In genomic region chr8:82538121-82538520, GRCm38 (mm10) we compare ENCODE assay signal across 14 mouse cellular contexts.
DNase-seq lines count a peak whose midpoint lies in the region.
"Had no signal": no experiment of that assay in that cellular context is flagged by ENCODE, and none has a peak within 500 bp of the region (broad histone marks: within the 10 kb centered on the region; RNA-seq: fewer than 3 reads in every experiment).

No protein-coding gene starts in this region.

- DNase-seq in 3T3-L1 (ENCODE audit: low read depth, low spot score) = peak; percentile 90
- DNase-seq in NIH3T3 (ENCODE audit: low read depth) = peak; percentile 72
- DNase-seq in gastrocnemius, postnatal 36 days = no peak
- DNase-seq in kidney, adult 9 months = no peak
- DNase-seq: adrenal gland, postnatal 10 days; adrenal gland, postnatal 14 days; adrenal gland, postnatal 25 days; adrenal gland, postnatal 36 days; B cell, adult 2 months; cerebellum, adult 11 months; cerebellum, adult 11-12 months; cerebellum, adult 18-20 months; cerebellum, adult 2 months; cerebellum, adult 8-10 months had no signal

- intact Hi-C loops in gastrocnemius, postnatal 36 days (cut with DNase I) = no loop called here

Comparison
In these comparisons a context has a peak if more than half of its experiments do, and no peak if none do; other contexts are left out.
1. DNase-seq: peak in 3T3-L1 (single experiment) and NIH3T3 (single experiment); none in gastrocnemius, postnatal 36 days (0 of 2) and kidney, adult 9 months (single experiment).